Mouse (Mus musculus) embryonic facial prominence, embryonic 13.5 days (tissue): ENCODE results near the gene Riok2. TPM values are rescaled to one million over a fixed set of nuclear protein-coding genes. Genes with fewer than 3 reads are reported as not detected.

Source experiments
- ATAC-seq: fragments of 200-750 bp; cut with Nextera tagmentation; 2 replicates; pipeline ENCODE4 v1.8.0; 2017; ENCODE audit warnings: low read depth; ENCODE audit not compliant: insufficient number of reproducible peaks, insufficient read depth, low FRiP score, low TSS enrichment
- H3K27ac ChIP-seq: fragments of 300-500 bp; sonication (generic); 2 replicates; pipeline ENCODE4 v1.5.1; 2015; ENCODE audit warnings: moderate library complexity, mild to moderate bottlenecking, inconsistent platforms
- H3K27me3 ChIP-seq: fragments of 300-500 bp; sonication (generic); 2 replicates; pipeline ENCODE4 v1.6.1; 2015; ENCODE audit warnings: mild to moderate bottlenecking, inconsistent platforms
- H3K36me3 ChIP-seq: fragments of 300-500 bp; sonication (generic); 2 replicates; pipeline ENCODE4 v1.6.1; 2015; ENCODE audit warnings: mild to moderate bottlenecking, inconsistent platforms
- H3K4me1 ChIP-seq: fragments of 300-500 bp; sonication (generic); 2 replicates; pipeline ENCODE4 v1.6.1; 2015; ENCODE audit warnings: inconsistent platforms
- H3K4me2 ChIP-seq: fragments of 300-500 bp; sonication (generic); 2 replicates; pipeline ENCODE4 v1.6.1; 2015; ENCODE audit warnings: moderate library complexity, mild to moderate bottlenecking, inconsistent platforms
- H3K4me3 ChIP-seq: fragments of 300-500 bp; sonication (generic); 2 replicates; pipeline ENCODE4 v1.5.1; 2015; ENCODE audit warnings: mild to moderate bottlenecking, inconsistent platforms
- H3K9ac ChIP-seq: fragments of 300-500 bp; sonication (generic); 2 replicates; pipeline ENCODE4 v1.6.1; 2015; ENCODE audit warnings: mild to moderate bottlenecking, inconsistent platforms
- H3K9me3 ChIP-seq: fragments of 300-500 bp; sonication (generic); 2 replicates; pipeline ENCODE4 v1.6.1; 2016; ENCODE audit warnings: inconsistent platforms
- WGBS: fragments of 180-500 bp; shearing (Covaris S2); methylation state at CpG from one replicate; pipeline ENCODE4 v1.1.7; 2015; ENCODE audit warnings: mixed read lengths; 5-methylcytosine and 5-hydroxymethylcytosine counted together
- polyA plus RNA-seq: library from polyadenylated mRNA; unstranded; fragments of >200 nt; fragmentation: Nextera tagmentation; extraction: Ambion mirVana; gene quantifications from 2 replicates; pipeline ENCODE4 v1.2.1, GENCODE M21; 2015

Gene Riok2
- polyA plus RNA-seq, 1 experiment from 2014 or later = 33.9 TPM

GRCm38 (mm10) chr17:17441876-17442498 is 67.9 kb downstream of the Riok2 start:
- Histone ChIP-seq H3K9ac (no peak overlapping the region), H3K4me3 (no peak overlapping the region), H3K4me1 (peaks cover 17% of the 10 kb centered on the region), H3K36me3 (no peaks in the 10 kb centered on the region), H3K4me2 (no peak overlapping the region), H3K27ac (peak overlapping the region; percentile 71), H3K9me3 (no peaks in the 10 kb centered on the region), H3K27me3 (no peaks in the 10 kb centered on the region)
- WGBS = 16% methylated on average over 4 of the region's 4 CpGs
- ATAC-seq = no peak

DNA sequence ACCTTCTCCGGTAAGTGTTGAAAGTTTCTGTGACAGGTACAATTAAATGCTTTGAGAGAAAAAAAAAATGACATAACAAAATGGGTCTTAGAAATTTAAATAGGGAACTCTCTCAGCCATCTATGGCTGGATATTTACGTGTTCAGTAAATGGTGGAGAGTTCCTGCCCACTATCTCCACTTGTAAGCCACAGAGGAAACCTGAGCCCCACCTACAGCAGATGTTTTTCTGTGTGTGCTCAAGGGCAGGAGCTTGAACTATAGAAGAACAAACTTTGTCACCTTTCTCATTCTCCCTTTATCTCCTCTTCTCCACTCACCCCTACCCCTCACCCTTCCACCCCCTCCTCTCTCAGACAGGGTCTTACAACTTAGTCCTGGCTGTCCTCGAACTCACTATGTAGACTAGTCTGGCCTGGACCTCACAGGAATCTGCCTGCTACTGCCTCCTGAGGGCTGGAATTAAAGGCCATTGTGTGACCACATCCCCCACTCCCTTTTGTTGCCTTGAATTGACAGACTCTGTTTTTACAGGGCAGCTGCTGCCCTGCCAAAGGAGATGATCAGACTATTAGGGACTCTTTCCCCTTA is 70.3 kb downstream of the Riok2 start:
- Histone ChIP-seq H3K4me1 (peaks cover 20% of the 10 kb centered on the region), H3K4me2 (no peak overlapping the region), H3K27ac (no peak overlapping the region), H3K36me3 (no peaks in the 10 kb centered on the region), H3K4me3 (no peak overlapping the region), H3K9ac (no peak overlapping the region), H3K9me3 (no peaks in the 10 kb centered on the region), H3K27me3 (no peaks in the 10 kb centered on the region)
- ATAC-seq = no peak
- 82% methylated on average over 3 of the region's 3 CpGs for WGBS

Other genes starting within 250 kb of the Riok2 start
- gene Lix1, start 28.4 kb downstream of the Riok2 start, polyA plus RNA-seq = 22.5 and 46.4 TPM in 2 replicates